Mouse (Mus musculus) megakaryocyte progenitor cell, adult 5-6 weeks (primary cell): ENCODE measurements around the gene Far2. TPM values are rescaled to one million over a fixed set of nuclear protein-coding genes. Genes with fewer than 3 reads are reported as not detected.
A peak's percentile ranks its signal among the peaks of the same experiment; 100 is the strongest.
"Not testable (repeated sequence)": the region's sequence is repeated elsewhere in the genome, so short reads cannot be mapped to it uniquely, and the experiment has no call there.

Source experiments
- ATAC-seq: replicated peaks from 2 replicates; pipeline ENCODE4 v1.8.0; 2016; ENCODE audit warnings: mild to moderate bottlenecking, moderate TSS enrichment, inconsistent platforms; ENCODE audit not compliant: poor library complexity
- total RNA-seq, 2 experiments: library from RNA; stranded (forward) in 1 of 2; stranded (reverse) in 1 of 2; fragments of 157-497, 149-512 nt in 1 of 2; fragments of 200-1000 nt in 1 of 2; gene quantifications; 2 replicates each; pipeline versions ENCODE4 v1.2.3 to v1.2.4; 2015 to 2017

The Far2 gene
- total RNA-seq, 2 experiments from 2014 or later, result 26.9 to 43.8 TPM

- ATAC-seq, result no peak
Observed at GRCm38 (mm10) chr6:148116371-148116770, 69.3 kb downstream of the Far2 start.

DNA sequence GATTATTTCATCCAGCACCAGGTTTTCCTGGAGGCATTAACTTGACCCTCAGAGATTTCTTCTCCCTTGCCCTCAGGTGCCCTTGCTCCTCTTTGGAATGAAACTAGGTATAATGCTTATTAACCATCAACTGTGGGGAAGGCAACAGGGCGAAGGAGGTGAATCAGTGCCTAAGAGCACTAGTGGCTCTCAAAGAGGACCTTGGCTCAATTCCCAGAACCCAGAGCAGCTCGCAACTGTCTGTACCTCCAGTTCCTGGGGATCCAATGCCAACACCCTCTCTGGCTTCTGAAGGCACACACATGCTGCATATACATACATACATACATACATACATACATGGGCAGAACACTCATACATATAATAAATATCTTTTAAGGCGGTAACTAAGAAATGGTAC, 69.8 kb downstream of the Far2 start:
- no peak for ATAC-seq

GRCm38 (mm10) chr6:148117696-148118095, 70.6 kb downstream of the Far2 start:
- ATAC-seq, result peak; percentile 29; the same call in 1 of the 2 replicates

GRCm38 (mm10) chr6:148120703-148121102, 73.6 kb downstream of the Far2 start:
- ATAC-seq, result peak; percentile 26; the same call in 1 of the 2 replicates

DNA sequence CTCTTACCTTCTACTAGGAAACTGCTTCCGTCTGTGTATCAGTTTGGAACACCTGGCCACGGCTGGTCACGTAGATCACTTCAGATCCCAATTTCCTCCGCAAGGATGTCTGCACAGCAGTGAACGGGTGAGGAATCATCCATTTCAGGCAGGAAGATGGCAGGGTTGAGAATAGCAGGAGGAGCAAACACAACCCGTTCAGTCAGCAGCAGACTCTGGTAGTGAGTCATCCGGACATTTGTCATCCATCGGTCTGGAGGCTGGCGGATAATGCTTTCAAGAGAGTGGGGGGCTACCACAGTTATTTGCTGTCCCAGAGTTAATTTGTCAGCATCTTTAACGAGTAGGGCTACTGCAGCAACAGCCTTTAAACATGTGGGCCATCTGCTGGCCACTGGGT, 79.8 kb downstream of the Far2 start:
- not testable (repeated sequence) for ATAC-seq

DNA sequence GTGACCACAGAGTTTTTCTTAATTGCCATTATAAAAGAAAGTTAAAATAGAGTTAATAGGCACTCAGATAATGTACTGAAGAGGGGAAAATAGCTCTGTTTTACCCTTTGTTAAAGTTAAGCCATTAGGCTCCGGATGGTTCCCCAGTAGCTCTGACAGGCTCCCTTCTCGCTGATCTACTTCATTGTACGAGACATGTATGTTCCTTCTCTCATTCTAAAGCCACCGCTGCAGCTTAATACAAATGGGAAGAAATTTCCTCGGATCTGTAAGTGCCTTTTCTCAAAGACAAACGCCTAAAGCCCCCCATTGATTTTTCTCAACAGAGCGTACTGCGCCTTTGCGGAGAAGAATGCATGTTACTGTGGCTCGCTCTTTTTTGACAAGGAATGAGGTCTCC, 85.3 kb downstream of the Far2 start:
- no peak for ATAC-seq

DNA sequence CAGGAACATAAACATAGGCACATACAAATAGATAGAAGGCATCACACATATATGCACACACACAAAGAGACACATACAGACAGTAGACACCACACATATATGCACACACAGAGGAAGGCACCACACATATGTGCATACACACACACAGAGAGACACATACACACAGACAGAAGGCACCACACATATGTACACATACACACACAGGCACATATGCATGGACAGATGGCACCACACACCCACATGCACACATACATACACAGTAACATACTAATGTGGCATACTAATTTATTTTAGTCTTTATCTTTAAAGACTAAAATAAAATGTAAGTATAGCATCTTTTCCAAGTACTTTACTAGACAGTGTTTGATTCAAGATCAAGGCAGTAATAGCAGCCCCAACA, 86.5 kb downstream of the Far2 start:
- ATAC-seq, result no peak

DNA sequence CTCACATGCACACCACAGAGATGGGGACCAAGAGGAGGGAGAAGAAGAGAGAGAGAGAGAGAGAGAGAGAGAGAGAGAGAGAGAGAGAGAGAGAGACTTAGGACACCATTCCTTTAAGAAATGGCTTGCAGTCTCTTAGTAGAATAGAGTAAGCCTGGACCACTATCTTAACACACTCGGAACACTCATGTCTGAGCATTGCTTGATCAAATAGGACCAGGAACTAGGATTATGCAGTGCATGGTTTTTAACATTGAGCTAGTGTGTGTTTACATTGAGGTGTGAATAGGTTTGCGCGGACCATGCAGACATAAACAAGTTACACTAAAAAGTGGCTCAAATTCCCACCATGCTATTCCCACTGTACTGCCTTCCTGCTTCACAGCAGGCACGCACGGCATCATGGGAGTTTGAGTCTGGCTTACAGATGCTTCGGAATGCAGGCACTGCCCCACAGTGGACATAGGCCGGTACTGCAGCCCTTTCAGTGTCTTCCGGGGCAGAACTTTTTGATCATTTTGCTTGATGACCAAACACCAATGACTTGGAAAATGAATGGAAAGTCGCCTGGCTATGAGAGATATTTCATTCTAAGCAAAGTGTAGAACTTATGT, 88.8 kb downstream of the Far2 start:
- ATAC-seq, result peak; percentile 100

DNA sequence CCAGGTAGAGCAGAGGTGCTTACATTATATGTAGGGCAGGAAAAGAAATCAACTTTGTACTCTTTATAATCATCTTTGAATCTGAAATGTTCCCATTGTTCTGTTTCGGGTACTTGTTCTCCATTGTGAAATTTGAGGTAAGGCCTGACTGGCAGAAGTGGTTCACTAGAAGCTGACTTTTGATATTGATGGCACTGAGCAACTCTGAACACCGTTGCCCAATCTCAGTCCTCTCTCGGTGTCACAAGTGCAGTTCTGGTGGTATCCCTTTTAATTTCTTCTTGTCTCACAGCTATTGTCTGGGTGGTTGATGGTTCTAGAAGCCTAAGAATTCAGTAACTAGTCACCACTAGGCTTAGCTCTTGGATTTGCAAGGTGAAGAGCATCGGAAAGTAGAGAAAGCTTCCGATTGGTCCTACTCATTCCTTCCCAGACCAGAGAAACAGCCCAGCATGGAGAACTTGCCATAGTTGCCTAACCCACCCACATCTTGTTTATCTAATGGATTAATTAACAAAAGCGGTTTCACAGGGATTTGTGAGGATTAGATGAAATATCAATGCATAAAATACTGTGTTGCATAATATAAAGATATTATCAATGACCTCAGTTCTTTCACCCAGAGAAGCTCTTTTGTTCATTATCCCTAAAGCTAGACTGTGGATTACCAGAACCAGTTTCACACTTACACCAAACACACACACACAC, 92.4 kb downstream of the Far2 start:
- ATAC-seq, result no peak

DNA sequence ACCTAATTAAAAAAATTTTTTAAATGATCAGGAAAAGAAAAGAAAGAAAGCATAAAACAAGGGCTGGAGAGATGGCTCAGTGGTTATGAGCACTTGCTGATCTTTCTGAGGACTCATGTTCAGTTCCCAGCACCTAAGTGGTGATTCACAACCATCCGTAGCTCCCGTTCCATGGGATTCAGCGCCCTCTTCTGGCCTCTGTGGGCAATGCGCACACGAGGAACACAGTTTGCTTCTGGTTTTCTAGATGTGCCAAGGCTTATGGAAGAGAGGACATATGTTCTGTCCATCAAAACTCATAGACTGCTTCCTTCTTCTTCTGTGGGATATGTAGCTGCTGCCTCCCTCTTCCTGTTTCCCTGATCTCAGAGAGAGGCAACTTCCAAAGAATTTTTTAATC, 94.8 kb downstream of the Far2 start:
- ATAC-seq, result no peak

GRCm38 (mm10) chr6:148142421-148142820, 95.4 kb downstream of the Far2 start:
- ATAC-seq, result no peak

- ATAC-seq, result not testable (repeated sequence)
Observed at GRCm38 (mm10) chr6:148152305-148152704, 105.2 kb downstream of the Far2 start.

GRCm38 (mm10) chr6:148172904-148173303, 125.8 kb downstream of the Far2 start:
- no peak for ATAC-seq

GRCm38 (mm10) chr6:148185694-148186093, 138.6 kb downstream of the Far2 start:
- ATAC-seq, result no peak

DNA sequence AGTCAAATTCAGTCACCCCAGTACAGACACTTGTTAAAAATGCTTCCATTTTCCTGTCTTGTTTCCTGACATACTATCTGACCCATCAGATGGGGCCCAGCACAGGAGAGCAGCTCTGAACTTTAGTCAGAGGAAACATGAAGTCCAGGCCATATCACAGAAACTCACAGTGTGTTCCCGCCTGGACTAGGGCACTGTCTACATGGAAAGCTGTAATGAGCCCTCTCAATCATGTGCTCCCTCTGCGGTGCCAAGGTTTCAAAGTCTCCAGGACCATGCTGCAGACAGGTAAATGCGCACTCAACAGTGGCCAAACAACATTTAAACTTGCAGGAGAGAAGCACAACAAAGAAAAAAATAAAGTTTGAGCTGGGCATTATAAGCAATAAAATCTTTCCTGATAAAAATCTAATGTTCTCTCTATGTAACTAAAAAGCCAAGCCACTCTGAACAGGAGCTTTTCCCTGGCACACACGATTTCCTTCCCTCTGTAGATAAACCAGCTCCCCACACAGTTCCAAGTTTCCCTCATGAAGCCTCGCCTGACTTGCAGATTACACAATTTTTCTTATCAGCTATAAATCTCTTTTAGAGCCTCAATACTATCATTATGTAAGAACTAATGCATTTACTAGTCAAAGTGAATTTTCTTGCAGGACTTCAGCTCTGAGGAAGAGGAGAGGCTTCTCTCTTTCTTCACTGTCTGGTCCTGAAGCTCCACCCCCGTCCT, 147.1 kb downstream of the Far2 start:
- ATAC-seq, result no peak

DNA sequence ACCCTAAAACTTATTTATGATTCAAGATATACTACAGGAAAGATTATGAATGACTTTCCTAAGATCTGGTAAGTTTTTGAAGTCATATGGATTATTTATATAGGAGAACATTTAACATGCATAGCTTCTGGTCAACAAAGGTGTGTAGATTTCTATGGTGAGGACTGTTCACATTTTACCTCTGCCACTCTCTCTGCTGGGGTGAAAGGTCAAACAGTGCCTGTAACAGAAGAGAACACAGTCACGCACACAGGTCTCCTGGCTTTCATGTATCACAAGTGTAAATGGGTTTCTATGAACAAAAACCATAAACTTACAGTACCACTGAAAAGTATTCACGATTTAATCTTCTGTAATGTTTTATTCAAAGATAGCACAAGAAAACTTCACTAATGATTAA, 152.1 kb downstream of the Far2 start:
- ATAC-seq, result no peak

- no peak for ATAC-seq
Observed at GRCm38 (mm10) chr6:148199729-148200128, 152.7 kb downstream of the Far2 start.

- no peak for ATAC-seq
Observed at GRCm38 (mm10) chr6:148205134-148205533, 158.1 kb downstream of the Far2 start.

DNA sequence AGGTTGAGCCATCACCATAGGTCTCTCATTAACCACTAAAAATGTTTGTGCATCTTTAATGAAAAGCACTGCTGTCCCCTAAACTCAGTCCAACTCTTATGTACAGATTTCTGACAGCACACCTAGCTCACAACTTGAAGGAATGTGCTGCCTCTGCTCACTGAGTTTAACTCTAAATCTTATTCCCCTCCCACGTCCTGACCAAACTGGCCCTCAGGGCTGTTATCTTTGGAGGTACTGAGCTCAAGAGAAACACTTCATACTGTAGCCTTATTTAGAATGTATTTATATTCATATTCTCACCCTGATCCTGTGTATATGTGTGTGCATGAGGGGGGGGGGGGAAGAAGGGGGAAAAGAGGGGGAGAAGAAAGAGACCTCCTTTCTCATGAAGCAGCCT, 160.5 kb downstream of the Far2 start:
- no peak for ATAC-seq

DNA sequence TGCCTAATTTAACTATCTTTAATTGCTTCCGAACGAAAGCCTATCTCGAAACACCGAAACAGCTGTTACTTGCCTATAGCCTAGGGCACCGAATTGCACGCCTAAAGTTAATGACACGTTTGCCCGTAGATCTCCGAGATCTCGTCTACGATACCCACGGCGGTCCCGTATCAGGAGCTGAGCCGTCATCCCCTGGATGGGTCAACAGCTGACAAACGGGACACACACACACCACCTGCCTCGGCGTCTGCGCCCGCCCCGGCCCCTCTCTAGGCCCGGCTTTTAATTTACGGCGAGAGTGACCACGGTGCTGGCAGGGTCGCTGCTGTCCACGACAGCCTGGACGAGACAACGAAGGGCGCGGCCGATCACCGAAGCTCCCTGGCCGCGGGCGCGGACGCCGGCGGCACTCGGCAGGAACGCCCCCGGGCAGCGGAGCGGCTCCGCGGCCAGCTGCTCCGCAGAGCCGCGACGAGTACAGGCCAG, 164.4 kb downstream of the Far2 start:
- peak; percentile 25 for ATAC-seq

- ATAC-seq, result peak; percentile 90
Observed at GRCm38 (mm10) chr6:148211897-148212680, 165.0 kb downstream of the Far2 start, which contains the start of gene Ergic2. Ergic2 (minus strand) TSS chr6:148212374.
